Mouse (Mus musculus) splenic B cell, adult 2 months (primary cell): ENCODE measurements around the gene Lrrc25.

ENCODE experiments used
- DNase-seq: peaks from one replicate; pipeline ENCODE4 v3.0.0-alpha.2; 2011; ENCODE audit warnings: low read depth, low spot score
- H3K27me3 ChIP-seq: 2 replicates; pipeline ENCODE4 v1.6.1; 2012; ENCODE audit warnings: mild to moderate bottlenecking, low read length, moderate library complexity, mixed read lengths; ENCODE audit not compliant: control insufficient read depth, poor library complexity, insufficient read depth, severe bottlenecking
- H3K36me3 ChIP-seq: 2 replicates; pipeline ENCODE4 v1.6.1; 2012; ENCODE audit warnings: mild to moderate bottlenecking, low read length, moderate library complexity, mixed read lengths; ENCODE audit not compliant: control insufficient read depth, poor library complexity, insufficient read depth, severe bottlenecking

The Lrrc25 gene

DNA sequence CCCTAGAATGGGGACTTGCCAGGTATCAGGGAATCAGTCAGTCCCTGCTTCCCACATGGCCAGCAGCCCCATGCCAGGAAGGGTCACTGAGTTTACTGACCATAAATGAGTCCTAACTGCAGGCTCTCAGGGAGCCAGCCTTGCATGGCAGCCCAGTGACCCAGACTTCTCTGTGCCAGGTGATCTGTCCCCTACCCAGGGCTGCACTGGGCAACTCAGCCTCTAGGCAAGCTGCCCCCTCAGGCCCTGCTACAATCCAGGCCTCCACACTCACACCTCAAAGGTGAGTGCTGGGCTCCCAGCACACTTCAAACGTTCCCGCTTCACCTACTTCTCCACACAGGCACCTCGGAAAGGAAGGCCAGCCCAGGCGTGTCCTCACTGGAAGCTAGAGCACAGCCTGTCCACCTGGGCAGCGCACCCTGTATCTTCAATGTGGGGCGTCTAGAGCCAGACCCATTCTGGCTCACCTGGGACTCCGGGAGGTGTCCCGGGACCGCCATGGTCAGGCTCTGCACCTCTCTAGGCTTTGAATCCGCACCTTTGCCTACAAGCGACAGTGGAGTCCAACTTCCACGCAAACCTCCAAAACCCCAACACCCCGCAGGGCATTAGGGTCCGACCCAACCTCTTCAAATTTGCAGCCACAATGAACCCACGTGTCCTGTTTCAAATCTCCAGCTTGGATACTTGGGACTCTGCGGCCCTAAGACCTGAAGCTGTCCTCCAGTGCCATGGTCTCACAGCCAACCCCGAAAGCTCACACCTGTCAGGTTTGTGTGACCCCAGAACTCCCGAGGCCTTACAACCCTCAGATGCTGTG is 9.0 kb upstream of the Lrrc25 start:
- no peak for DNase-seq
- H3K27me3 ChIP-seq = no peaks in the 10 kb centered on the region
- H3K36me3 ChIP-seq = no peaks in the 10 kb centered on the region

DNA sequence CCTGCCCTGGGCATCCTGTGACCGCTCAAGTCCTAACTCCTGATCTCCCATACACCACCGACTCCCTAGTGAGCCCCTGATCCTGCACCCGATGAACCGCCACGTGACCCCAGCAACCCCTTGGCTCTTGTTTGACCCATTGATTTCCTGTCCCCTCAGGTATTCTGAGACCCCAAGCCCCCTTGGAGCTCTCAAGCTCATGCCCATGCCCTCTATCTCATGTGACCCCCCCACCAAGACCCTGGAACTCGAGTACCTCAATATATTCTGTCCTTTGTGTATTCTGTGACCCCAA is 8.4 kb upstream of the Lrrc25 start:
- DNase-seq = no peak
- Histone ChIP-seq H3K27me3 (no peaks in the 10 kb centered on the region), H3K36me3 (no peaks in the 10 kb centered on the region)

DNA sequence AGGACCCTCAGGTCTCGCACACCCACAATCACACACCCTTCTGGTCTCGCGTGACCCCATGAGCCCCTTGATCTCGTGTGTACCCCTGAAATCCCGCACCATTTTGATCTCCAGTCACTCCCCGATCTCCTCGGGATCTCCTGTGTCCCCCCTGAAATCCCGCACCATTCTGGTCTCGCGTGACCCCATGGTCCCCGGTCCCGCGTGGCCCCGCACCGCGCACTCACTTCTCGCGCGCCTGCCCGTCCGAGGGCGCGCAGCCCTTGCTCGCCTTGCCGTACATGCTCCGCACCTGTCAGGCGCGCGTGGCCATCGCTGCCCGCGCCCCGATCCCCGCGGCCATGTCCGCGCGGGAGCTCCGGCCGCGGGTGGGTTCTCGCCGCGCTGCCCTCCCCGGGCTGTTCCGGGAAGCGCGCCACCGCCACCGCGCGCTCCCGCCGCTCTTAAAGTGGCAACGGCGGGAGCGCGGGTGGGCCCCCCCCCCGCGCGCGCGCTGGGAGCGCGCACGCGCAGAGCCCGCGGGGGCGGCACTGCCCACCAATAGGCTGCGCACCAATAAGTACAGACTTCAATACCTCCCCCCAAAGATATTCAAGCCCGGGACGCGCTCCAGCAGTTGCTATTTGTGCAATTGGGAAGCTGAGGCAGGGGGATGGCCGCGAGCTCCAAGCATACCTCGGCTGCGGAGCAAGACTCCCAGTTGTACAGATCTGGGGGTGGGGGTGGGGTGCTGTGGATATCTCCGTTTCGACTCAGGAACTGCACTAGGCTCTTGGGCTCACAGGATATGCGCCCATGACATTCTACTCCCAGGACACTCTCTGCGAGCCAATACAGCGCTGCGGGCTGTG is 7.8 kb upstream of the Lrrc25 start:
- DNase-seq = peak; percentile 64
- no peaks in the 10 kb centered on the region for H3K27me3 ChIP-seq
- H3K36me3 ChIP-seq = no peaks in the 10 kb centered on the region

DNA sequence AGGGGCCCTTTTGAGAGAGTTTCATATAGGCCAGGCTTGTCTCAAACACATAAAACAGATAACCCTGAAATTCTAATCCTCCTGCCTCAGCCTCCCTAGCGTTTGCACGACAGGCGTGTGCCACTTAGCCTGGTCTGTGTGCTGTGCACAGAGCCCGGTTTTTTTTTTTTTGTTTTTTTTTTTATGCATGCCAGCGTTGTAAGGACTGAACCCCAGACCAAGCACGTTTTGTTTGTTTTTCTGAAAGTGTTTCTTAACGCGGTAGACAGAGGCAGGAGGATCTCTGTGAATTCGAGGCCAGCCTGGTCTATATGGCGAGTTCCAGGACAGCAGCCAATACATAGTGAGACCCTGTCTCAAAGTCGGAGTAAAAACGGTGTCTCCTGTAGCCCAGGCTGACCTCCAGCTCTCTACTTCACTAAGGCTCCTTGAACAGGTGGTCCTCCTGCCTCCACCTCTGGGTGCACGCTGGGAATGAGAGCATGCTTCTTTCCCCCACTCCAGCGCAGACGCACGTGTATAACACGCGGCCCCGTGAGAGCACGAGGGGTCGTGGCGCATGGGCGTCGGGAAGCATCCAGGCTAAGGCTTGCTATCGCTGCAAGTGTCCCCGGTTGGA is 7.1 kb upstream of the Lrrc25 start, which contains the start of gene Ssbp4:
Ssbp4 (minus strand) TSS at position 124 of the 619 bp plus-strand sequence.
- DNase-seq = no peak
- H3K27me3 ChIP-seq = no peaks in the 10 kb centered on the region
- H3K36me3 ChIP-seq = no peaks in the 10 kb centered on the region

DNA sequence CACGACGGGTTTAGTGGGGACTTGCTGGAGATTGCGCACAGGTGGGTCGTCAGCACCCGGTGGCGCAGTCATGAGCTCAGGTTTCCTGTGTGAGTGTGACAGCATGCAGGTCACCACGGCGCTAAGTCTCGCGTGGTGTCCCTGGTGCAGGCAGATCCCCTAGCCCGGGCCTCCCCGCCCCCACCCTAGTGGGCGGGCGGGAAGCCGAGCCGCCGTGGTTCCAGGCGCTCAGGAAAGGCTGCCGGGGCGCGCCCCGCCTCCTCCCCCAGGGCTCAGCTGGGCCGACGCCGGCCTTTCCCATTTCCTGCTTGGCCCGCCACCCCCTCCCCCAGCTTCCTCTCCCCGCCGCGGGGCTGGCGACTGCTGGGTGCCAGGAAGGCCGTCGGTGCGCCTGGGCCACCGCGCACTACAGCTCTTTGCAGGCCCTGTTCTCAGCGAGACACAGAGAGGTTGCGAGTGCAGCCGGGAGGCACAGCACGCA is 6.5 kb upstream of the Lrrc25 start:
- Histone ChIP-seq H3K36me3 (no peaks in the 10 kb centered on the region), H3K27me3 (no peaks in the 10 kb centered on the region)
- peak; percentile 93 for DNase-seq

DNA sequence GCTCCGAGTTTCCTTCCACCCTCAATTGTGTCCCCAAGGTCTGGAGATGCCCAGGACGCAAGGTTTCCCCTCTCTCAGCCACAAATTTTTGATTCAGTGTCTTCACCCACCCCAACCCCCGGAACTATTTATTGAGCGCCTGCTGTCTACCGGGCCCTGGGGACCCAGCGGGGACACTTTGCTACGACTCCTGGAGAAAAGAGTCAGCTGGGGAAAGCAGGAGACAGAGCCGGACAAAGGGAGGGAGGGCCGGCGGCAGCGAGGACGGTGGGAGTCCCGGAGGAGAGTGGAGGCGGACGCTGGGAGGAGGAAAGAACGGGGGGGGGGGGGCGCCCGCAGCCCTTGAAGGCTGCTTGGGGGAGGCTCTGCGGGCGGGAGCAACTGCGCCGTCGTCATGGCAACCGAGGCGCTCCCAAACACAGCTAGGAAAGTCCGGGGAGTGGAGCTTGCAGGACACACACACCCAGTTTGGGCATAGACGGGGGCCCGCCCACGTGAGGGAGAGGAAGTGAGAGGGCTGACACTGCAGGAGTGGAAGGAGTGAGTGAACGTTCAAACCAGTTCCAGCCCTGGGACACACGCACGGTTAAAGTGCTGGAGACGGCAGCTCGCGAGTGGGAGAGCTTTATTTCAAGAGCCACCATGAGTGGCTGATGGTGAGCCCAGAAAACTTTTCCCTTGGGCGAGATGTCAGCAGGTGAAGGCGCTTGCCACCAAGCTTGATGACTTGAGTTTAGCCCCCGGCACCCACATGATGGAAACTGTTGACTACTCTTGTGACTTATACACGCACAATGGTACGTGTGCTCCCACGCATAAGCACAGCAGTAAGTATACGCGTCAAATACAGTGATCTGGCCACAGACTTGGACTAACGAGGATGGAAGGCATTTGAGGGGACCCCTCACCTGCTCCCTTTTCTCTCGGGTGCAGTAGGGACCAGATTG is 5.8 kb upstream of the Lrrc25 start:
- peak; percentile 98 for DNase-seq
- Histone ChIP-seq H3K36me3 (no peaks in the 10 kb centered on the region), H3K27me3 (no peaks in the 10 kb centered on the region)

DNA sequence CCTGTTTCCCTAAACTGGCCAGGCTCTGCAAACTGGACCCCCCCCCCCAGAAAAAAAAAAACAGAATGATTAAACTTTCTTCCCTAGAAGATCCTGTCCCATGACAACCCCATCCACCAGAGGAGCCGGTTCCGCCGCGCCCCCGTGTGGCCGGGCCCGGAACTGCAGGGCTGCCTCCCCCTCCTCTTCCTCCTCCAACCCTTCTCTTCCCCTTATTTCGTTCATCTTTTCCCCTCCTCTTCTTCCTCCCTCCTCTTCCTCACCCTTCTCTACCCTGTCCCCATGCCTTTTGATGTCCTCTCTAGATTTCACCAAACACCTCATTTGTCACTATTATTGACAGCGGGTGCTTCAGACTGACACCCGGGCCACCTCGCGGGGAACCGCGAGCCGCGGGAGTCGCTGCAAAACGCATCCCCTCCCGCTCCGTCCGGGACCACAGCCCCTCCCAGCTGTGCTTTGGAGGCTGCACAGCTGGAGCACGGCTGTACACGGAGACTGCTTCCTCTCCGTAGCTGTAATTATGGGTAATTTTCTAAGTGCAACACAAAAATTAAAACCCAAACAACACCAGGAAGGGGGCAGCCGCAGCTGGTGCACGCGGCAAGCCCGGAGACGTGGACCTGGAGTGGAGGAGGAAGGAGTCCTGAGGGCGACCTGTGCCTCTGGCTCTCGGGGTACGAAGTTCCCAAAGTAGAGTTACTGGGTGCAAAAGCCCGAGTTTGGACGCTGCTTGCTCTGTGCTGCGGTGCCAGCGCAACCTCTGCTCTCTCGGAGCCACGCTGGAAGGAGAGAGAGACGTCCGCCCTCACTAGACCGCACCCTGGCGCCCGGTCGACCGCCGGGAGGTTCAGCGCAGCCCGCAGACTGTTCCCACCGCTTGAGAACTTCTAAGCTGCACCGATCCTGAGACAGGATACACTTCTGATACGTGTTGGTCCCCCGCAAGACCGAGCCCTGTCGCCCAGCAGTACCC is 4.9 kb upstream of the Lrrc25 start:
- Histone ChIP-seq H3K27me3 (no peaks in the 10 kb centered on the region), H3K36me3 (no peaks in the 10 kb centered on the region)
- peak; percentile 86 for DNase-seq

DNA sequence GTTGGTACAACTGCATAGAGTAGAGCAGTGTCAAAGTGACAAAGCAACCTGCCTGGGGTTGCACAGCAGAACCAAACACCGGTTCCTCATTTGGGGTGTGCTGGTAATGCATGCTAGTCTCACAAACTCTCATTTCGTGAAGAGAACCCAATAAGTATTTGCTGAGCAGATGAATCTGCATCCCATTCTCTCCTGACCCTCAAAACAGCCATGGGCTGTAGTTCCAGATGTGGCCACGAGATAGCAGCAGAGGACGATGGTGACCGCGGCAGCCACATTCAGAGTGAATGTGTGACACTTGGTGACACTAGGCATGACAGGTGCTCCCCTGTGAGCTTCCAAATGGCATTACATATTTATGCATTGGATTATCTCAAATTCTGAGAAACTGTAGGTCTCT is 4.1 kb upstream of the Lrrc25 start:
- no peaks in the 10 kb centered on the region for H3K36me3 ChIP-seq
- peak; percentile 95 for DNase-seq
- no peaks in the 10 kb centered on the region for H3K27me3 ChIP-seq

DNA sequence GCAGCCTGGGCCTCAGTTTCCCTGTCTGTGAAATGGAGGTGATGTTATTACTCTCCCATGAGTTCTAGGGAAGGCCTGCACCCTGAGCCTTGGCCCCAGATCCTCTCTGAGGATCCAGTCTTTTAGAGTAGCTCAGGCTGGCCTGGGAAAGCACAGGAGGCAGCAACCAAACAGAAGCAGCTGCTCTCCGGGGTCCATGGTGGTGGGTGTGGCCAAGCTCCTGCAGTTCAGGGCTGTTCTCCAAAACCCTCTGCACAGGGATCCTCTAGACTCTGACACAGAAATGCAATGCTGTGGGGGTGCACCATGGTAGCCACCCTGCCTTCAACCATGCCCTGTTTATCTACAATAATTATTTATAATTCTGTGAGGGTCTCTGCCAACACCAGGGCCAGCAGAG is 2.2 kb upstream of the Lrrc25 start:
- no peaks in the 10 kb centered on the region for H3K36me3 ChIP-seq
- no peak for DNase-seq
- H3K27me3 ChIP-seq = no peaks in the 10 kb centered on the region

DNA sequence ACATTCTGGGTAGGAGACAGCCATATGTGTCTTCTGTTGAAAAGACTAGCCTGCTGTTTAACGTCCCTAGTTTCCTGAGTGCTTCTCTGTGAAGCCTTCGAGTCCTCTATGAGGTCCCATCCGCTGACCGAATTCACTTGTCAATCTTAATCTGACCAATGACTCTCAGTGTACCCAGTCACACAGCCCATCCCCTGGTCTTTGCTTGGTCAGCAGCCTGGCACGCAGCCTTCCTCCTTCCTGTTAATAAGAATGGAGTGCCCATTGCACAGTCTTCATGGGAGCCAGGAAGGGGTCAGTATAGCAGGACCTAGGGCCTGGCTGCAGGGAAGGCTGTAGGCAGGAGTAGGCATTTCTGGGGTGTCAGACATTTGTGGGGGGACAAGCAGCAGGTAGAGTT is 1.5 kb upstream of the Lrrc25 start:
- Histone ChIP-seq H3K36me3 (no peaks in the 10 kb centered on the region), H3K27me3 (no peaks in the 10 kb centered on the region)
- DNase-seq = no peak

DNA sequence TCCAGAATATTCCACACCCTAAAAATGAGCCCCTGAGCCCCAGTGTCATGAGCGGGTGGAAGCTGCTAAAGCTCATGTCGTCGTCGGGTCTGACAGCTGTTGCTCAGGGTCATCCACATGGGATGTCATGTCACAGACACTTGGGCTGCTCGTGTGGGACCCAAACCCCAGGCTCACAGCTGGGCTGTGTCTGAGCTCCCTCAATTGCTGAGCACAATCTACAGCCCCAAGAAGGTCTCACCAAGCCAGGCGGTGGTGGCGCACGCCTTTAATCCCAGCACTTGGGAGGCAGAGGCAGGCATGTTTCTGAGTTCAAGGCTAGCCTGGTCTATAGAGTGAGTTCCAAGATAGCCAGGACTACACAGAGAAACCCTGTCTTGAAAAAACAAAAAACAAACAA is 674 bp upstream of the Lrrc25 start:
- H3K36me3 ChIP-seq = no peaks in the 10 kb centered on the region
- DNase-seq = no peak
- no peaks in the 10 kb centered on the region for H3K27me3 ChIP-seq

DNA sequence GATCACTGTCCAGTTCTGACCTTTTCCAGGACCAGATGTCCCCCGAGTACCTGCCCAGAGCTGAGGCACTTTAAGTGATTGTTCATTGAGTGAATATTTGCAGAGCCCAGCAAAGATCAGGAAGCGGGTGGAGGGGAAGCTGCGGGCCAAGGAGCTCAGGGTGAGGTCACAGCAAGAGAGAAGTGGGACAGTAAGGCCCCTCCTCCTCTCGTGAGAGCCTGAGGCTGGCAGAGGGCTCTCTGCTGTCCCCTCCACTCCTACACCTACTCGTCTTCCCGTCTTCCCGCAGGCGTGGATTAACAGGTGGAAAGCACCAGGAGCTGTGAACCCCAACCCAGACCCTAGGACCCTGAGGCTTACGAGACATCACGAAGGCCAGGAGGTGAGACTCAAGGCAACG is 690 bp downstream of the Lrrc25 start:
- peak; percentile 52 for DNase-seq
- H3K27me3 ChIP-seq = no peaks in the 10 kb centered on the region
- H3K36me3 ChIP-seq = no peaks in the 10 kb centered on the region

DNA sequence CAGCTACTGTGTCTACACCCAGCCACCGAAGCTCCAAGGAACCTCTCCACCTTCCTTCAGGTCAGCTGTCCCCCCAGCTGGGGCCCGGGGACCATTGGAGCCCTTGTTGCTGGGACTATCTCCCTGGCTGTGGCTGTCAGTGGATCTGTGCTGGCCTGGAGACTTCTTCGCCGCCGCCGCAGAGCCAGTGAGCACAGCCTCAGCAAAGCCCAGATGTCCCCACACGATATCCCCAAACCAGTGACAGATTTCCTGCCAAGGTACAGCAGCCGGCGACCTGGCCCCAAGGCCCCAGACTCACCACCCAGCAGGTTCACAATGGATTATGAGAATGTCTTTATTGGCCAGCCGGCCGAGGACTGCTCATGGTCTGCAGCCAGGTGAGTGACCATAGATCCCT is 2.0 kb downstream of the Lrrc25 start:
- Histone ChIP-seq H3K27me3 (no peaks in the 10 kb centered on the region), H3K36me3 (no peaks in the 10 kb centered on the region)
- no peak for DNase-seq
